21 mouse cellular contexts compared by ENCODE assay signal in the genomic region with DNA sequence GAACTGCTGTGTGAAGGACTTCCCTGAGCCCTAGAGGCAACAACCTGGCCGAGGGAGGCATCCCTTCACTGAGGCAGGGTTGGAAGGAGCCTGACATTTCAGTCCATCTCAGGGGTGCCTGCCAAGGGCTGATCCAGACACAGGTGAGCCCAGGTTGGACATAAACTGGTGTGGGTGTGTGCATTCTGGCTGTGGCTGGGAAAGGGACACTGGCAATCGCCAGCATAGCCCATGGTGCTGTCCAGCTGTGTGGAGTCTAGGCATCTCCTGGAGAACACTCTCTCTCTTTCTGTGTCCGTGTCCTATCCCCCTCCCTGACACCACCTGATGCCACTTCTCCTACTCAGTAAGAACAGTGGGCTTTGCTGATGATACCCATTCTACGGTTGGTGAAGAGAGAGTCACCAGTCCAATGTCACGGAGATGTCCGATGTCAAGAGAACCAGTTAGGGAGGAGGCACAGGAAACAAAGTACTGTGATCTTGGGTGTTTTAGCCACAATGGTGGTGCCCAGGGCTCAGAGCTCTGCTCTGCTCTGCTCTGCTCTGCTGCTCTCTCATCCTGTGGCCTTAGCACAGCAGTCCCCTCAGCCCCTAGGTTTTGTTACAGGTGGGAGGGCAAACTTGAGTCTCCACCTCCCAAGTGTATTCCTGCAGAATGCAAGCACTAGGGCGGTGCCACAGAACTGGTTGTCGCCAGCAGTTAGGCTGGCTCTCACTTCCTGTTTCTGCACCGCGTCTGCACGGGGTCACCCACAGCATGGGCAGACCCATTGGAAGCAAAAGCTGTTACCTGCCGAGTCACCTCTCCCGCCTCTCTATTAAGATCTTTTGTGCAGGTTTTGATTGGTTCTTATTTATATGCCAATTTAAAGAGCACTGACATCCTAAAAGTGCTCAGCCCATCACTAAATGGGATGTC. TPM values are rescaled to one million over a fixed set of nuclear protein-coding genes. Genes with fewer than 3 reads are reported as not detected.
DNase-seq lines count a peak whose midpoint lies in the region; ATAC-seq and TF ChIP-seq lines count a peak whose summit lies in the region.
"Not testable (repeated sequence)": the region's sequence is repeated elsewhere in the genome, so short reads cannot be mapped to it uniquely, and the experiment has no call there.
"Had no signal": no experiment of that assay in that cellular context is flagged by ENCODE, and none has a peak within 500 bp of the region (broad histone marks: within the 10 kb centered on the region; RNA-seq: fewer than 3 reads in every experiment).

No protein-coding gene starts in this region.

- WGBS in embryonic facial prominence, embryonic 15.5 days = 82% methylated on average over 7 of the region's 13 CpGs
- WGBS in heart, embryonic 15.5 days = 75% methylated on average over 7 of the region's 13 CpGs
- WGBS in hindbrain, postnatal 0 days = 91% methylated on average over 7 of the region's 13 CpGs
- WGBS in limb, embryonic 11.5 days = 83% methylated on average over 7 of the region's 13 CpGs
- 84% methylated on average over 7 of the region's 13 CpGs for WGBS in lung, embryonic 16.5 days
- 89% methylated on average over 7 of the region's 13 CpGs for WGBS in midbrain, embryonic 16.5 days
- WGBS in stomach, embryonic 15.5 days = 85% methylated on average over 7 of the region's 13 CpGs

- H3K36me3 ChIP-seq in embryonic facial prominence, embryonic 15.5 days; heart, embryonic 15.5 days; hindbrain, postnatal 0 days (ENCODE audit: insufficient read depth, low read length); limb, embryonic 11.5 days (ENCODE audit: control insufficient read depth, insufficient read depth, low read length); lung, embryonic 16.5 days (ENCODE audit: control insufficient read depth, insufficient read depth, low read length); midbrain, embryonic 16.5 days (ENCODE audit: control insufficient read depth, insufficient read depth, low read length); stomach, embryonic 15.5 days: not testable (repeated sequence)

- not testable (repeated sequence) for H3K27me3 ChIP-seq in Patski; embryonic facial prominence, embryonic 15.5 days; heart, embryonic 15.5 days; hindbrain, postnatal 0 days (ENCODE audit: insufficient read depth, low read length); limb, embryonic 11.5 days (ENCODE audit: control insufficient read depth, insufficient read depth, low read length); lung, embryonic 16.5 days (ENCODE audit: control insufficient read depth, insufficient read depth, low read depth, low read length); midbrain, embryonic 16.5 days (ENCODE audit: control insufficient read depth, insufficient read depth, low read depth, low read length); stomach, embryonic 15.5 days (replicated peaks)

- ATAC-seq in Patski = peak; percentile 31
- peak; percentile 21; the same call in 1 of the 2 replicates for ATAC-seq in embryonic facial prominence, embryonic 15.5 days (ENCODE audit: insufficient number of reproducible peaks, low FRiP score, low TSS enrichment, low read depth)
- 0 out of 2 replicates have a peak, but pooled peaks have one; percentile 9 for ATAC-seq in heart, embryonic 15.5 days (replicated peaks; ENCODE audit: insufficient number of reproducible peaks, insufficient read depth, low FRiP score, low read depth)
- ATAC-seq in hindbrain, postnatal 0 days = 0 out of 2 replicates have a peak, but pooled peaks have one; percentile 27
- 0 out of 2 replicates have a peak, but pooled peaks have one; percentile 45 for ATAC-seq in limb, embryonic 11.5 days (ENCODE audit: insufficient number of reproducible peaks, low FRiP score, low TSS enrichment, low read depth)
- ATAC-seq in lung, embryonic 16.5 days (ENCODE audit: low read depth) = peak; percentile 24; the same call in 1 of the 2 replicates
- ATAC-seq in midbrain, embryonic 16.5 days = 0 out of 2 replicates have a peak, but pooled peaks have one; percentile 48
- peak; percentile 29; the same call in 1 of the 2 replicates for ATAC-seq in stomach, embryonic 15.5 days (ENCODE audit: insufficient read depth, low FRiP score, low read depth)

- H3K4me3 ChIP-seq in embryonic facial prominence, embryonic 15.5 days (replicated peaks); heart, embryonic 15.5 days; hindbrain, postnatal 0 days (ENCODE audit: low read length); limb, embryonic 11.5 days (ENCODE audit: low read depth, low read length); lung, embryonic 16.5 days (ENCODE audit: low read length); midbrain, embryonic 16.5 days (ENCODE audit: low read depth, low read length); stomach, embryonic 15.5 days (replicated peaks): not testable (repeated sequence)

- H3K27ac ChIP-seq in embryonic facial prominence, embryonic 15.5 days (replicated peaks); heart, embryonic 15.5 days; hindbrain, postnatal 0 days; limb, embryonic 11.5 days (replicated peaks; ENCODE audit: low read depth, low read length); lung, embryonic 16.5 days (ENCODE audit: low read length); midbrain, embryonic 16.5 days (ENCODE audit: low read length); stomach, embryonic 15.5 days: not testable (repeated sequence)

- CTCF ChIA-PET in Patski (lab: Charles Lee) = not testable (repeated sequence)

- in situ Hi-C loops in Patski (cut with MboI; ENCODE audit: low pct_unique_long_range_greater_than_20kb) = not testable (repeated sequence)

- DNase-seq in Patski (ENCODE audit: low read depth, low spot score); hindbrain, postnatal 0 days (ENCODE audit: low spot score); limb, embryonic 11.5 days (ENCODE audit: low spot score): not testable (repeated sequence)

- TF ChIP-seq CTCF in Patski (IDR thresholded peaks at IDR 0.05); hindbrain, postnatal 0 days (IDR thresholded peaks at IDR 0.05; ENCODE audit: low read depth): not testable (repeated sequence)

- POLR2A ChIA-PET in Patski (lab: Charles Lee) = not testable (repeated sequence)

- peaks cover 26% of the 10 kb centered on the region for H3K9me3 ChIP-seq in embryonic facial prominence, embryonic 15.5 days (replicated peaks)
- peaks cover 14% of the 10 kb centered on the region for H3K9me3 ChIP-seq in heart, embryonic 15.5 days (replicated peaks)
- peaks cover 26% of the 10 kb centered on the region for H3K9me3 ChIP-seq in hindbrain, postnatal 0 days (ENCODE audit: low read length)
- H3K9me3 ChIP-seq in limb, embryonic 11.5 days (ENCODE audit: control insufficient read depth, low read length) = peaks cover 13% of the 10 kb centered on the region
- peaks cover 14% of the 10 kb centered on the region for H3K9me3 ChIP-seq in lung, embryonic 16.5 days (ENCODE audit: control insufficient read depth, low read length)
- H3K9me3 ChIP-seq in midbrain, embryonic 16.5 days (replicated peaks; ENCODE audit: control insufficient read depth, low read length, poor library complexity, severe bottlenecking) = peaks cover 29% of the 10 kb centered on the region
- peaks cover 15% of the 10 kb centered on the region for H3K9me3 ChIP-seq in stomach, embryonic 15.5 days

- H3K4me2 ChIP-seq in embryonic facial prominence, embryonic 15.5 days (replicated peaks); heart, embryonic 15.5 days; hindbrain, postnatal 0 days (ENCODE audit: low read depth, low read length); limb, embryonic 11.5 days (ENCODE audit: low read depth, severe bottlenecking); lung, embryonic 16.5 days (ENCODE audit: low read depth, low read length); midbrain, embryonic 16.5 days (ENCODE audit: low read length); stomach, embryonic 15.5 days: not testable (repeated sequence)

- H3K4me1 ChIP-seq in embryonic facial prominence, embryonic 15.5 days; heart, embryonic 15.5 days (replicated peaks); hindbrain, postnatal 0 days (ENCODE audit: insufficient read depth, low read length); limb, embryonic 11.5 days (ENCODE audit: control insufficient read depth, insufficient read depth, low read length); lung, embryonic 16.5 days (replicated peaks; ENCODE audit: control insufficient read depth, insufficient read depth, low read length); midbrain, embryonic 16.5 days (ENCODE audit: control insufficient read depth, insufficient read depth, low read length); stomach, embryonic 15.5 days: not testable (repeated sequence)

- H3K9ac ChIP-seq in embryonic facial prominence, embryonic 15.5 days; heart, embryonic 15.5 days; hindbrain, postnatal 0 days (replicated peaks; ENCODE audit: low read length); limb, embryonic 11.5 days (ENCODE audit: low read length); lung, embryonic 16.5 days (ENCODE audit: low read length); midbrain, embryonic 16.5 days (ENCODE audit: low read depth, low read length); stomach, embryonic 15.5 days: not testable (repeated sequence)

RNA-seq across cellular contexts. Expression of a gene that starts 11.0 kb away (rescaled TPM):
- not detected for polyA plus RNA-seq in Patski (2021)
- not detected in 2 replicates for polyA plus RNA-seq in embryonic facial prominence, embryonic 15.5 days (2015; fragmentation: Nextera tagmentation; extraction: Ambion mirVana)
- polyA plus RNA-seq in heart, embryonic 15.5 days (2015; fragmentation: Nextera tagmentation; extraction: Ambion mirVana) = not detected in 2 replicates
- total RNA-seq in hindbrain, postnatal 0 days (2014; rRNA removed) = not detected in 2 replicates
- polyA plus RNA-seq in hindbrain, postnatal 0 days (2015; fragmentation: Nextera tagmentation; extraction: Ambion mirVana) = not detected in 2 replicates
- polyA plus RNA-seq in limb, embryonic 11.5 days (2014; fragmentation: Nextera tagmentation; extraction: Ambion mirVana) = not detected in 2 replicates
- polyA plus RNA-seq in lung, embryonic 16.5 days (2015; fragmentation: Nextera tagmentation; extraction: Ambion mirVana) = not detected in 2 replicates
- not detected in 2 replicates for polyA plus RNA-seq in midbrain, embryonic 16.5 days (2015; fragmentation: Nextera tagmentation; extraction: Ambion mirVana)
- polyA plus RNA-seq in stomach, embryonic 15.5 days (2015; fragmentation: Nextera tagmentation; extraction: Ambion mirVana) = not detected in 2 replicates
- total RNA-seq: adrenal gland, adult 8-10 months; forebrain, postnatal 0 days; gastrocnemius, postnatal 36 days; heart, postnatal 36 days; layer of hippocampus, adult 18-20 months; layer of hippocampus, postnatal 25 days; left cerebral cortex, postnatal 10 days had no signal
- polyA plus RNA-seq: cortical plate, adult 2 months; embryonic facial prominence, embryonic 14.5 days; forebrain, embryonic 10.5 days; forebrain, postnatal 0 days; intestine, postnatal 0 days; limb, embryonic 14.5 days; midbrain, embryonic 11.5 days had no signal

RNA-seq across cellular contexts. Expression of a gene that starts 20.1 kb away (rescaled TPM):
- not detected for polyA plus RNA-seq in Patski (2021)
- not detected in 2 replicates for polyA plus RNA-seq in embryonic facial prominence, embryonic 15.5 days (2015; fragmentation: Nextera tagmentation; extraction: Ambion mirVana)
- not detected in 2 replicates for polyA plus RNA-seq in heart, embryonic 15.5 days (2015; fragmentation: Nextera tagmentation; extraction: Ambion mirVana)
- not detected in 2 replicates for total RNA-seq in hindbrain, postnatal 0 days (2014; rRNA removed)
- not detected in 2 replicates for polyA plus RNA-seq in hindbrain, postnatal 0 days (2015; fragmentation: Nextera tagmentation; extraction: Ambion mirVana)
- not detected in 2 replicates for polyA plus RNA-seq in limb, embryonic 11.5 days (2014; fragmentation: Nextera tagmentation; extraction: Ambion mirVana)
- polyA plus RNA-seq in lung, embryonic 16.5 days (2015; fragmentation: Nextera tagmentation; extraction: Ambion mirVana) = not detected in 2 replicates
- not detected in 2 replicates for polyA plus RNA-seq in midbrain, embryonic 16.5 days (2015; fragmentation: Nextera tagmentation; extraction: Ambion mirVana)
- not detected in 2 replicates for polyA plus RNA-seq in stomach, embryonic 15.5 days (2015; fragmentation: Nextera tagmentation; extraction: Ambion mirVana)
- total RNA-seq: adrenal gland, adult 8-10 months; forebrain, postnatal 0 days; gastrocnemius, postnatal 36 days; heart, postnatal 36 days; layer of hippocampus, adult 18-20 months; layer of hippocampus, postnatal 25 days; left cerebral cortex, postnatal 10 days had no signal
- polyA plus RNA-seq: cortical plate, adult 2 months; embryonic facial prominence, embryonic 14.5 days; forebrain, embryonic 10.5 days; forebrain, postnatal 0 days; intestine, postnatal 0 days; limb, embryonic 14.5 days; midbrain, embryonic 11.5 days had no signal
